Mouse (Mus musculus) NIH3T3 (cell line): ENCODE measurements at regions not wholly inside any gene's neighbourhood (a gene's known extent, or its start where the extent isn't known, plus 50 kb on each side); places are given as distances from the start of the nearest gene placed in this dataset.
"Not testable (repeated sequence)": the region's sequence is repeated elsewhere in the genome, so short reads cannot be mapped to it uniquely, and the experiment has no call there.

Experiments used
- DNase-seq: peaks from one replicate; pipeline ENCODE4 v3.0.0-alpha.2; 2012; ENCODE audit warnings: low read depth

- DNase-seq = no peak
Observed at GRCm38 (mm10) chr2:133738839-133739430, 187.0 kb downstream of the Bmp2 start.

DNA sequence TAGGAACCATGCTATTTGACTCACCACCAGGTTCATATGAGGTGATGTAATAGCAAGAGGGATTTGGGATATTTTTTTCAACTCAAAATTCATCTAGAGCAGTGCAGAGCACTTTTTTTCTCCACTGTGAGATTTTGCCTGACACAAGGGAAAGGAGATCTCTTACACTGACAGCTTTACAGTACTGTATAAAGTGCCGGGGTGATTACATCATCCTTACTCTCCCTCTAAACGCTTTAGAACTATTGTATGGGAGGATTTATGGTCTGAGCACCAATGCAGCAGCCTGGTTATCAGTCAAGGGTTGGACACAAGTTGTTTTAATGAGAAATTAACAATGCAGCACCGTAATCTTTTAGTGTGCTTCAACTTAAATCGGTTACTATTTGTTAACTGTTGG is 196.5 kb downstream of the Bmp2 start:
- DNase-seq = no peak

DNA sequence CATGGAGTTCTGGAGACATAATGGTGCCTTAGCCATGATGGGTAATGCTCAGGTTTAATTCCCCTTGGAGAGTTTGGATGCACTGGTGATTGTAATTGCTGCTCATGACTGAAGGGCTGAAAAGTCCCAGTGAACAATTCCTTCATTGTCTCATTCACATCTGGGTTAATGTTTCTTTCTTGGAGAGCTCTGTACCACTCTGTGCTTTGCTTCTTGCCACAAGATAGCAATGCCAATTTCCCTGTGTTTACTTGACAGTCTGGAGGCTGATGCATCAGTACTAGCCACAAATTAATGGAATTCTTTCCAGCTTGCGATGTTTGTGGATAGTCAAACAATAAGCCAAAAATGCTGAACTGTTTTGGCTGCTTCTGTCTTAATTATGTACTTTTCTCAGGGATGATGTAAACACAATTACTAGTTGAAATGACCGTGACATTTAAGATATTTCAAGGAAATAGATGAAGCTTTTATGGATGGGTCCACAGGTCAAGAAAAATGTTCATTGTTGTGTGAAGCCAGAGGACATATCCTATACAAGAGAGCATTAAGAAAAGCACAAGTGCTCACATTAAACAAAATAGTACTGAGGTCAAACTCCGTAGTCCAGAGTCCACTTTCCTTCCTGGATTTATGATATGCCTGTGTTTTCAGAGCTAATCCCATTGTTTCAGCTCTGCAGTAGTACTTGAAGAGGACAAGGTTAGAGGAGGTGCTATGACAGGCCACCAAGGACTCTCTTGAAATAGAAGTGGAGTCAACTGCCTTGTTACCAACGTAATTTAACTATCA is 198.1 kb downstream of the Bmp2 start:
- no peak for DNase-seq

GRCm38 (mm10) chr2:133754088-133754487 is 202.1 kb downstream of the Bmp2 start:
- no peak for DNase-seq

DNA sequence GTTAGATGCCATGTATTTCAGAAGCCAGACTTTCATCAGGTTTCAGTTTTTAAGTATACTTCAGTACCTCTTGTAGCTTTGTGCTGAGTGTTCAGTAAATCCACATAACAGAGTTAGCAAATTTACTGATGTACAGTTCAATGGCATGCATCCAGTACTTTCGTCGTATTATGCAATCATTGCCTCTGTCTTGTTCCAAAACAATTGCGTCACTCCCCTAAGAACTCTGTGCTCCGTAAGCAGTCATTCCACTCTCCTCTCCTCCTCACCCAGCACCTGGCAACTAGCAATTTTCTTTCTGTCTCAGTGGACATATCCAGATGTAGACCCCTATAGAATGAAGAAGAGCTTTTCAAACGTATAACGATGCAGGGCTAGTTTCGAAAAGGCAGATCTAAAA is 209.5 kb downstream of the Bmp2 start:
- peak; percentile 63 for DNase-seq

DNA sequence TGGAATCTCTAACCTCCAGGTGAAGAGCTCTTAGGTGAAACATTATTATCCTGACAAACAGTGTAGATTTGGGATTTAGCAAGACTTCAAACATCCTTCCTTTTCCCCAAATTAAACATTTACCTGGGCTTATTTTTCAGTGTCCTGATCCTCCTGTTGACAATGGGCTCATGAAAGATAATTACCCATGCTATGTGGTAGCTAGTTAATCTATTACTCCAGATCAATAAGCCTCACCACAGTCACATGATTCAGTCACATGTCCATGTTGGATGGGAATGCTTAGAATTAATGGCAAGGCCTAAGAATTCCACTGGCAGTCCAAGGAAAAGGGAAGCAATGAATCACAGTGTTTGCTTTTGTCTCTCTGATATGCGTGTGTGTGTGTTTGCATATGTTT is 216.6 kb downstream of the Bmp2 start:
- DNase-seq = no peak

GRCm38 (mm10) chr2:133783588-133784342 is 231.8 kb downstream of the Bmp2 start:
- no peak for DNase-seq

DNA sequence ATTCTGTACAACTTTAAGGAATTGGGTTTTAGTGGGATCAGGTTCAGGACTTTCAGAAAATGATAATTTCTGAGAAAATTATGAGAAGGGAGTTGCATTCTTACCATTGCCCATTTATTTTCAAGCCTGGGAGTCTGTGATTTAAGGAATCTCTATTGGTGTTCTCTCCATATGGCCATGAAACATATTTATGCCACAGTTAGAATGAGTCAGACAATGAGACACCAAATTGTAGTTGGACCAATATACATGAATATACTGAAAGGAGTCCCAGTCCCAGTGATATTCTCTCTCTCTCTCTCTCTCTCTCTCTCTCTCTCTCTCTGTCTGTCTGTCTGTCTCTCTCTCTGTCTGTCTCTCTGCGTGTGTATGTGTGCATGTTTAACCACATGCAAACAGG is 239.1 kb downstream of the Bmp2 start:
- no peak for DNase-seq

DNA sequence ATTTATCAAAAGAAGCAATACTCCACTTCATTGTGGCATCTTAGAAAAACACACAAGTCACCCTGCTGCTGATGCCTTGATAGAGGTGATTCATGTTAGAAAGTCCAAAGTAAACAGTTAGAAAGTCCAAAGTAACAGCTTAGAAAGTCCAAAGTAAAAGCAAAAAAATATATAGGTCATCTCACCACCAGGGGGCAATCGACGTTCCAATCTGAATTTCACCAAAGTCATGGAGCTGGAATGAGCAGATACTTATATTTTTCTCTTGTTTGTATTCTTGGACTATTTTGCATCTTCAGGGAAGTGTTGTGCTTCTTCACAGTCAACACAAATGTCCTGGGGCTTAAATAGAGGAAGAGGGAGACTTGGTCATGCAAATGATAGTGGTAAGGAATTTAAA is 241.3 kb downstream of the Bmp2 start:
- peak; percentile 61 for DNase-seq

DNA sequence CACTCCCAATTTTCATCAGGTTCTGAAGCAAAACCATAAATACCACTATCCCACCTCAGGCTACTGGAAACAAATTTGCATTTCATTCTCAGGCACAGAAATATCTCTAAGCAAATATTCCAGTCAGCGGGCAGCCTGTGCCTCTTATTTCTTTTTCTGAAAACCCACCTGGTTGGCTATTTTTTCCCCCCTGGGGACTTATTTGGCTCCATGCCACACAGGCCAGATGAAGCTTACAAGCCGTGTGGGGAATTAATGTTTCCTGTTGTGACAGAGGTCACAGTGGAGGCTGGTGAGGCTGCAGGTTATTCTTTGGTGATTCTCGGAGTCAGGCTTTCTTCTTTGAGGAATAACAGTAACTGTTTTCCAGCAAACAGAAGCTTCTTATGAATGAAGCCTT is 250.7 kb downstream of the Bmp2 start:
- no peak for DNase-seq

GRCm38 (mm10) chr2:133821418-133821817 is 269.5 kb downstream of the Bmp2 start:
- DNase-seq = no peak

DNA sequence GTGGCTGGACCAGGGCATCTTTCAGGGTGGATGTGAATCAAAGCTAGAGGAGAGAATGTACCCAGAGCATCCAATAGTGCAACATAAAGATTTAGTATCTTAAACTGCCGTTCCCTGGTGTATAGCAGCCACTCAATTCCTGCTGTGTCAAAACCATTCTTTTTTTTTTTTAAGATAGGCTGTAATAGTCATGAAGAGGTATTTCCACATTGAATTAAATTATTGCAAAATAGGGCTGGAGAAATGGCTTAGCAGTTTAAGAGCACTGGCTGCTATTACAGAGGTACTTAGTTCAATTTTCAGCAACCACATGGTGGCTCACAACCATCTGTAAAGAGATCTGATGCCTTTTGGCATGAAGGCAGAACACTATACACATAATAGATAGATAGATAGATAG is 277.4 kb downstream of the Bmp2 start:
- no peak for DNase-seq

DNA sequence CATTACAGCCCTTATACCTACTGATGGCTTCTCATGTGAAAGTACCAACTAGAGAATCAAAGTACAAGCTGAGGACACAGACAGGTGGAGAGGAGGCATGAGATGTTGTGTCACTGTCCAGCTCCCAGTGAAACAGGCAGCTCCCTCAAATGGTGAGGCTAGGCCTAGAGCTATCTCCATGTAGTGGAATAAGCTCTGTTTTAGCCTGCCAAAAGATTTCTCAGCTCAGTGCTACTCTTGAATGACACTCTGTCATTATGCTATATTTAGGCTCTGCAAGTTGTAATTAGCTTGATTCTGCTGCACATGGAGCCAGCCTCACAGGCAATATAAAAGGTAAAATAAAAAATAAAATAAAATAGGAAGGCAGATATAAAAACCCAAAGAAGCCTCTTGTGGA is 298.5 kb downstream of the Bmp2 start:
- no peak for DNase-seq

- DNase-seq = not testable (repeated sequence)
Observed at GRCm38 (mm10) chr2:133874982-133875381, 323.0 kb downstream of the Bmp2 start.

GRCm38 (mm10) chr2:133883682-133884081 is 331.7 kb downstream of the Bmp2 start:
- DNase-seq = no peak

- DNase-seq = no peak
Observed at GRCm38 (mm10) chr2:133906269-133906668, 354.3 kb downstream of the Bmp2 start.
